Comparison of ENCODE assay signal across 26 mouse cellular contexts in genomic region chr12:58474181-58474580, GRCm38 (mm10).
DNase-seq lines count a peak whose midpoint lies in the region; ATAC-seq and TF ChIP-seq lines count a peak whose summit lies in the region.
"Had no signal": no experiment of that assay in that cellular context is flagged by ENCODE, and none has a peak within 500 bp of the region (broad histone marks: within the 10 kb centered on the region; RNA-seq: fewer than 3 reads in every experiment).

No protein-coding gene starts in this region.

- H3K9ac ChIP-seq in ES-Bruce4 (ENCODE audit: low read depth, poor library complexity, severe bottlenecking), result no peak overlapping the region
- no peak overlapping the region for H3K9ac ChIP-seq in forebrain, postnatal 0 days

- no peak overlapping the region for H3K4me3 ChIP-seq in ES-Bruce4 (ENCODE audit: low read depth, low read length)
- H3K4me3 ChIP-seq in forebrain, postnatal 0 days (ENCODE audit: low read depth, low read length), result no peak overlapping the region

- H3K9me3 ChIP-seq in ES-Bruce4 (replicated peaks; ENCODE audit: control insufficient read depth, insufficient read depth, low read length, poor library complexity, severe bottlenecking), result no peaks in the 10 kb centered on the region
- H3K9me3 ChIP-seq in forebrain, postnatal 0 days (ENCODE audit: low read length), result no peaks in the 10 kb centered on the region
- H3K9me3 ChIP-seq: G1E had no signal

- no peak for ATAC-seq in forebrain, postnatal 0 days
- ATAC-seq: activated CD4-positive, CD25-positive, alpha-beta regulatory T cell, adult 4 months; CD4-positive, CD25-positive, alpha-beta regulatory T cell, adult 4 months; Patski had no signal

- H3K27me3 ChIP-seq in ES-Bruce4 (ENCODE audit: control insufficient read depth, insufficient read depth, low read length, poor library complexity, severe bottlenecking), result no peaks in the 10 kb centered on the region
- no peaks in the 10 kb centered on the region for H3K27me3 ChIP-seq in forebrain, postnatal 0 days (ENCODE audit: insufficient read depth, low read length)
- H3K27me3 ChIP-seq: CH12.LX, Patski had no signal

- peak overlapping the region; percentile 64 for H3K27ac ChIP-seq in ES-Bruce4 (ENCODE audit: insufficient read depth, low read length)
- H3K27ac ChIP-seq in forebrain, postnatal 0 days (ENCODE audit: low read depth, low read length), result no peak overlapping the region

- TF ChIP-seq CTCF in ES-Bruce4 (IDR thresholded peaks at IDR 0.05; ENCODE audit: low read depth, low read length), result no peak
- no peak for TF ChIP-seq CTCF in forebrain, postnatal 0 days (IDR thresholded peaks at IDR 0.05; ENCODE audit: low read depth)

- peaks cover 1% of the 10 kb centered on the region for H3K4me1 ChIP-seq in ES-Bruce4 (ENCODE audit: control insufficient read depth, insufficient read depth, low read length)
- no peaks in the 10 kb centered on the region for H3K4me1 ChIP-seq in forebrain, postnatal 0 days (ENCODE audit: insufficient read depth)

- no peak for TF ChIP-seq EP300 in ES-Bruce4 (IDR thresholded peaks at IDR 0.05; ENCODE audit: insufficient read depth, low read depth, low read length)

- TF ChIP-seq POLR2A in ES-Bruce4 (IDR thresholded peaks at IDR 0.05; ENCODE audit: insufficient read depth, low read length), result no peak

- H3K4me2 ChIP-seq in forebrain, postnatal 0 days (ENCODE audit: low read depth), result no peak overlapping the region

- no peaks in the 10 kb centered on the region for H3K36me3 ChIP-seq in ES-Bruce4 (ENCODE audit: control insufficient read depth, insufficient read depth, low read length, poor library complexity, severe bottlenecking)
- H3K36me3 ChIP-seq in forebrain, postnatal 0 days (ENCODE audit: insufficient read depth), result no peaks in the 10 kb centered on the region
- H3K36me3 ChIP-seq: G1E had no signal

- DNase-seq in ES-CJ7 (ENCODE audit: low read depth, low spot score) (peak; percentile 75), R1 (ENCODE audit: low read depth, low spot score) (peak; percentile 38), ZHBTc4 (ENCODE audit: low read depth, low spot score) (peak; percentile 67)
- DNase-seq in forebrain, postnatal 0 days, result no peak
- DNase-seq in embryo, embryonic 10 days (ENCODE audit: low spot score), result no peak
- DNase-seq in layer of hippocampus, postnatal 36 days, result no peak
- DNase-seq in adrenal gland, adult 8-10 months, result no peak
- DNase-seq: adrenal gland, adult 2 months; adrenal gland, postnatal 10 days; adrenal gland, postnatal 14 days; adrenal gland, postnatal 25 days; adrenal gland, postnatal 36 days; B cell, adult 2 months; cerebellum, adult 11 months; cerebellum, adult 11-12 months; cerebellum, adult 18-20 months; cerebellum, adult 2 months; cerebellum, adult 8-10 months; cerebellum, adult 9-10 months; cerebellum, adult 9-11 months had no signal

Comparison
In these comparisons a context has a peak if more than half of its experiments do, and no peak if none do; other contexts are left out.
1. DNase-seq: peak in ES-CJ7 (single experiment), R1 (single experiment) and ZHBTc4 (single experiment); none in forebrain, postnatal 0 days (single experiment), embryo, embryonic 10 days (single experiment), layer of hippocampus, postnatal 36 days (0 of 2) and adrenal gland, adult 8-10 months (single experiment).